Mouse (Mus musculus): ENCODE data around the gene Sox5. TPM values are rescaled to one million over a fixed set of nuclear protein-coding genes. Genes with fewer than 3 reads are reported as not detected.
"Not testable (repeated sequence)": the region's sequence is repeated elsewhere in the genome, so short reads cannot be mapped to it uniquely, and the experiment has no call there.

The Sox5 gene
- polyA plus RNA-seq, 1 experiment from 2014 or later: 3.3 TPM

- H3K4me2 ChIP-seq (replicated peaks; ENCODE audit: low read depth): no peak overlapping the region
- H3K27me3 ChIP-seq (replicated peaks; ENCODE audit: control insufficient read depth, insufficient read depth, low read length): no peaks in the 10 kb centered on the region
- no peak overlapping the region for H3K4me3 ChIP-seq (ENCODE audit: low read depth, low read length)
- no peaks in the 10 kb centered on the region for H3K4me1 ChIP-seq (replicated peaks; ENCODE audit: control insufficient read depth, insufficient read depth, low read length)
- ATAC-seq: no peak
- no peak overlapping the region for H3K9ac ChIP-seq (ENCODE audit: low read depth, low read length)
- H3K9me3 ChIP-seq (ENCODE audit: control insufficient read depth): no peaks in the 10 kb centered on the region
- 82% methylated on average over 5 of the region's 5 CpGs for WGBS
- H3K36me3 ChIP-seq (ENCODE audit: control insufficient read depth, insufficient read depth): no peaks in the 10 kb centered on the region
- TF ChIP-seq CTCF (IDR thresholded peaks at IDR 0.05; ENCODE audit: low read depth): no peak
- H3K27ac ChIP-seq (ENCODE audit: low read depth, low read length): no peak overlapping the region
These were observed 580.3 kb downstream of the Sox5 start for GRCm38 (mm10) chr6:144201402-144202040.

GRCm38 (mm10) chr6:144197209-144198119 is 584.3 kb downstream of the Sox5 start:
- Histone ChIP-seq H3K27ac (ENCODE audit: low read depth, low read length) (no peak overlapping the region), H3K36me3 (ENCODE audit: control insufficient read depth, insufficient read depth) (no peaks in the 10 kb centered on the region), H3K4me1 (replicated peaks; ENCODE audit: control insufficient read depth, insufficient read depth, low read length) (no peaks in the 10 kb centered on the region), H3K4me2 (replicated peaks; ENCODE audit: low read depth) (no peak overlapping the region), H3K27me3 (replicated peaks; ENCODE audit: control insufficient read depth, insufficient read depth, low read length) (no peaks in the 10 kb centered on the region), H3K4me3 (ENCODE audit: low read depth, low read length) (no peak overlapping the region), H3K9me3 (ENCODE audit: control insufficient read depth) (no peaks in the 10 kb centered on the region), H3K9ac (ENCODE audit: low read depth, low read length) (no peak overlapping the region)
- 85% methylated on average over 16 of the region's 16 CpGs for WGBS
- no peak for ATAC-seq
- no peak for TF ChIP-seq CTCF (IDR thresholded peaks at IDR 0.05; ENCODE audit: low read depth)

DNA sequence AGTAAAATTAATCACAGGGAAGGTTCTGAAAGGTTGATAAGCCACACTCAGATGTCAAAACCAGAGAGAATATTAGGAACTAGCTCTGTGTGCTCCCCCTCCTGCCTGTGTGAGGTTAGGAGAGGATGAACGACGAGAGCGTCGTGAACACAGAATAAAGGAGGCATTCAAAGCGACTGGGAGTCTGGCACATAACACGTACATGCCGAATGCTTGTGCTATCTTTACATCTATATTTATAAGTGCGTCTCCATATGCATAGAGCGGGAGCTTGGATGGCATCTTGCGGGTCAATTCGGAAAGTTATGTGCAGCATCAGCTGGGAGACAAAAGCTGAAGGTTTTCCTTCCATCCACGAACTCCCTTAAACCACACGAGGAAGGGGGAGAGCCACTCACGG is 585.8 kb downstream of the Sox5 start:
- TF ChIP-seq CTCF (IDR thresholded peaks at IDR 0.05; ENCODE audit: low read depth): no peak
- no peak overlapping the region for H3K4me3 ChIP-seq (ENCODE audit: low read depth, low read length)
- no peak for ATAC-seq
- WGBS: 84% methylated on average over 14 of the region's 14 CpGs
- no peaks in the 10 kb centered on the region for H3K27me3 ChIP-seq (replicated peaks; ENCODE audit: control insufficient read depth, insufficient read depth, low read length)
- H3K4me1 ChIP-seq (replicated peaks; ENCODE audit: control insufficient read depth, insufficient read depth, low read length): no peaks in the 10 kb centered on the region
- no peak overlapping the region for H3K27ac ChIP-seq (ENCODE audit: low read depth, low read length)
- H3K9ac ChIP-seq (ENCODE audit: low read depth, low read length): no peak overlapping the region
- no peaks in the 10 kb centered on the region for H3K36me3 ChIP-seq (ENCODE audit: control insufficient read depth, insufficient read depth)
- no peaks in the 10 kb centered on the region for H3K9me3 ChIP-seq (ENCODE audit: control insufficient read depth)
- no peak overlapping the region for H3K4me2 ChIP-seq (replicated peaks; ENCODE audit: low read depth)

DNA sequence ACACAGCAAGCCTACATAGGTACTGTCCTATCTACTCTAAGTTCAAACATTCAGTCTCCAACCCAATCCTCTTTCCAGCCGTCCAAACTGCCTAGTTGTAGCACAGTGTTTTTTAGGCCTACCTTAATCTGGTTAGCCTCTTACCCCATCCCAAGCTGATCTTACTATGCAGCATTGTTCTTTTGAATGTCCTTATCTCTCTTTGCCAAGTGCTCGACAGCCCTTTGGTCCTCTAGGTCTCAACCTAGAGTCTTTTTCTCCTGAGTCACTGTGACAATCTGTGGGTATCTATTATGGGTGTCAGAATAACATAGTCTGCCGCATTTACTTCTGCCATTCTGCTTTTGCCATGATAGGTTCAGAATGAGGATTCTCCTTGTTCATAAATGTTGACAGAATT is 598.7 kb downstream of the Sox5 start:
- ATAC-seq: no peak
- no peak for TF ChIP-seq CTCF (IDR thresholded peaks at IDR 0.05; ENCODE audit: low read depth)
- 89% methylated on average over 3 of the region's 3 CpGs for WGBS

GRCm38 (mm10) chr6:144182429-144182828 is 599.3 kb downstream of the Sox5 start:
- H3K27me3 ChIP-seq (replicated peaks; ENCODE audit: control insufficient read depth, insufficient read depth, low read length); H3K36me3 ChIP-seq (ENCODE audit: control insufficient read depth, insufficient read depth); H3K4me1 ChIP-seq (replicated peaks; ENCODE audit: control insufficient read depth, insufficient read depth, low read length); H3K4me2 ChIP-seq (replicated peaks; ENCODE audit: low read depth); H3K9me3 ChIP-seq (ENCODE audit: control insufficient read depth); ATAC-seq; H3K9ac ChIP-seq (ENCODE audit: low read depth, low read length); H3K27ac ChIP-seq (ENCODE audit: low read depth, low read length); H3K4me3 ChIP-seq (ENCODE audit: low read depth, low read length): not testable (repeated sequence)
- WGBS: 94% methylated on average over 13 of the region's 13 CpGs

More for the DNA sequence above, 598.7 kb downstream of the Sox5 start:
- no peaks in the 10 kb centered on the region for H3K36me3 ChIP-seq (ENCODE audit: control insufficient read depth, insufficient read depth)
- H3K9me3 ChIP-seq (ENCODE audit: control insufficient read depth): no peaks in the 10 kb centered on the region
- H3K4me1 ChIP-seq (replicated peaks; ENCODE audit: control insufficient read depth, insufficient read depth, low read length): no peaks in the 10 kb centered on the region
- H3K27ac ChIP-seq (ENCODE audit: low read depth, low read length): no peak overlapping the region
- H3K4me3 ChIP-seq (ENCODE audit: low read depth, low read length): no peak overlapping the region
- no peaks in the 10 kb centered on the region for H3K27me3 ChIP-seq (replicated peaks; ENCODE audit: control insufficient read depth, insufficient read depth, low read length)
- no peak overlapping the region for H3K9ac ChIP-seq (ENCODE audit: low read depth, low read length)
- no peak overlapping the region for H3K4me2 ChIP-seq (replicated peaks; ENCODE audit: low read depth)

- no peak for ATAC-seq
- WGBS: 60% methylated on average over 12 of the region's 12 CpGs
- H3K4me1 ChIP-seq (replicated peaks; ENCODE audit: control insufficient read depth, insufficient read depth, low read length): no peaks in the 10 kb centered on the region
- no peak for TF ChIP-seq CTCF (IDR thresholded peaks at IDR 0.05; ENCODE audit: low read depth)
- H3K4me3 ChIP-seq (ENCODE audit: low read depth, low read length): no peak overlapping the region
- H3K27me3 ChIP-seq (replicated peaks; ENCODE audit: control insufficient read depth, insufficient read depth, low read length): no peaks in the 10 kb centered on the region
- no peaks in the 10 kb centered on the region for H3K36me3 ChIP-seq (ENCODE audit: control insufficient read depth, insufficient read depth)
- no peak overlapping the region for H3K27ac ChIP-seq (ENCODE audit: low read depth, low read length)
- no peak overlapping the region for H3K9ac ChIP-seq (ENCODE audit: low read depth, low read length)
- H3K9me3 ChIP-seq (ENCODE audit: control insufficient read depth): no peaks in the 10 kb centered on the region
- 0 out of 2 replicates have a peak overlapping the region, but pooled peaks have one; percentile 37 for H3K4me2 ChIP-seq (replicated peaks; ENCODE audit: low read depth)
These were observed 600.5 kb downstream of the Sox5 start for GRCm38 (mm10) chr6:144181083-144181866.

Data from intestine, postnatal 0 days (tissue).